Mouse (Mus musculus): ENCODE measurements around the gene Rel. TPM values are rescaled to one million over a fixed set of nuclear protein-coding genes. Genes with fewer than 3 reads are reported as not detected.
"Not testable (repeated sequence)": the region's sequence is repeated elsewhere in the genome, so short reads cannot be mapped to it uniquely, and the experiment has no call there.

Rel gene
- polyA plus RNA-seq, 1 experiment from 2014 or later: 0.96 TPM

- H3K9me3 ChIP-seq (replicated peaks): no peaks in the 10 kb centered on the region
- WGBS: under 1% methylated on average over 25 of the region's 25 CpGs
These were observed 872 bp downstream of the Rel start for GRCm38 (mm10) chr11:23769686-23770509.

DNA sequence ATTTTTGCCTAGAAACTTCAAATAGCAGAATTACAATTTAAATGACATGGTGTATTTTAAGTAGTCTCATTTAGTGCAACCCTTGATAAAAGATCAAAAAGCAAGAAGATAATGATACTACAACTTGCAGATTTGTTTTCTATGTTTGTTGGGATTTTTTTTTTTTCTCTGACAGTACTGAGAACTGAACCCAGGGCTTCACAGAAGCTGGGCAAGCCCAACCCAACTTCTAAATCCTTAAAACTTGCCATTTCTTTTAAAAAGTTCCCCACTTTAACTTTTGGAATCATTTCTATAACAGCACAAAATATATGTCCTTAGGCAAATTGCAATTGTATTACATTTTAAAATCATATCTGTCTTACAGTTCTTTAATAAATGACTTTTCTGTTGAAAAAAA lies 1.7 kb downstream of the Rel start:
- no peak for DNase-seq (ENCODE audit: low spot score)
- peaks cover 8% of the 10 kb centered on the region for H3K4me1 ChIP-seq
- H3K36me3 ChIP-seq: no peaks in the 10 kb centered on the region
- H3K4me3 ChIP-seq: no peak overlapping the region
- no peaks in the 10 kb centered on the region for H3K9me3 ChIP-seq (replicated peaks)
- H3K27me3 ChIP-seq (ENCODE audit: low read depth, poor library complexity, severe bottlenecking): peaks cover 13% of the 10 kb centered on the region; the same call in 1 of the 2 replicates
- no peak overlapping the region for H3K27ac ChIP-seq

More at GRCm38 (mm10) chr11:23769686-23770509, 872 bp downstream of the Rel start:
- peak overlapping the region; percentile 83 for H3K4me3 ChIP-seq
- peaks cover 13% of the 10 kb centered on the region; the same call in 1 of the 2 replicates for H3K27me3 ChIP-seq (ENCODE audit: low read depth, poor library complexity, severe bottlenecking)
- H3K4me1 ChIP-seq: peaks cover 8% of the 10 kb centered on the region
- H3K36me3 ChIP-seq: no peaks in the 10 kb centered on the region
- peak; percentile 43 for DNase-seq (ENCODE audit: low spot score)
- peak overlapping the region; percentile 93; the same call in 1 of the 2 replicates for H3K27ac ChIP-seq

DNA sequence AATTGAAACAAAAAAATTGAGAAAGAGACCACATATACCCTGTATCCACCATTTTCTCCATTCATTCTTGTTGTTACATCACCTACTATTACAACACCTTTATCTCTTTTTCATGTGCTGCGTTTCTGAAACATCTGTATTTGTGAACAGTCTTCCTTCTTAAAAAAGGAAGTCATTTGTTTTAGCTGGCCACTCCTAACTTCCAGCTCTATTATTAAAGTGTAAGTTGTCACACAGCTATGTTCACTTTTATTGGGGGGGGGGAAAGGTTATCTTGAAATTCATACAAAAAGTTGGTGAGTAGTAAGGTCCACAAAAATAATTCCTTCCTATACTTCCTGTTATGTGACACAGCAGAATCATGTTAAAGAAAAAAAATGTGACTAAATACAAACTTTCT lies 2.8 kb downstream of the Rel start:
- 79% methylated on average over 1 of the region's 1 CpGs for WGBS
- Histone ChIP-seq H3K9me3 (replicated peaks) (no peaks in the 10 kb centered on the region), H3K4me3 (no peak overlapping the region), H3K27ac (no peak overlapping the region), H3K36me3 (no peaks in the 10 kb centered on the region), H3K27me3 (ENCODE audit: low read depth, poor library complexity, severe bottlenecking) (peaks cover 11% of the 10 kb centered on the region; the same call in 1 of the 2 replicates), H3K4me1 (peaks cover 8% of the 10 kb centered on the region)
- no peak for DNase-seq (ENCODE audit: low spot score)

- not testable (repeated sequence) for H3K27ac ChIP-seq; H3K27me3 ChIP-seq (ENCODE audit: low read depth, poor library complexity, severe bottlenecking); H3K4me3 ChIP-seq; H3K9me3 ChIP-seq (replicated peaks); H3K36me3 ChIP-seq; DNase-seq (ENCODE audit: low spot score); H3K4me1 ChIP-seq
- WGBS: 86% methylated on average over 5 of the region's 5 CpGs
These were observed 3.4 kb downstream of the Rel start for GRCm38 (mm10) chr11:23767369-23767768.

- Histone ChIP-seq H3K4me1 (no peaks in the 10 kb centered on the region), H3K36me3 (no peaks in the 10 kb centered on the region), H3K27ac (no peak overlapping the region), H3K27me3 (ENCODE audit: low read depth, poor library complexity, severe bottlenecking) (no peaks in the 10 kb centered on the region), H3K4me3 (no peak overlapping the region), H3K9me3 (replicated peaks) (no peaks in the 10 kb centered on the region)
- DNase-seq (ENCODE audit: low spot score): no peak
- 89% methylated on average over 2 of the region's 2 CpGs for WGBS
These were observed 8.1 kb downstream of the Rel start for GRCm38 (mm10) chr11:23762635-23763034.

GRCm38 (mm10) chr11:23758218-23758617 lies 12.6 kb downstream of the Rel start:
- Histone ChIP-seq H3K36me3 (no peaks in the 10 kb centered on the region), H3K4me1 (no peaks in the 10 kb centered on the region), H3K27me3 (ENCODE audit: low read depth, poor library complexity, severe bottlenecking) (no peaks in the 10 kb centered on the region), H3K27ac (no peak overlapping the region), H3K9me3 (replicated peaks) (no peaks in the 10 kb centered on the region), H3K4me3 (no peak overlapping the region)
- no peak for DNase-seq (ENCODE audit: low spot score)
- WGBS: 85% methylated on average over 2 of the region's 2 CpGs

GRCm38 (mm10) chr11:23754329-23754728 lies 16.4 kb downstream of the Rel start:
- H3K9me3 ChIP-seq (replicated peaks): no peaks in the 10 kb centered on the region
- no peaks in the 10 kb centered on the region for H3K27me3 ChIP-seq (ENCODE audit: low read depth, poor library complexity, severe bottlenecking)
- no peaks in the 10 kb centered on the region for H3K36me3 ChIP-seq
- no peak for DNase-seq (ENCODE audit: low spot score)
- no peak overlapping the region for H3K27ac ChIP-seq
- no peaks in the 10 kb centered on the region for H3K4me1 ChIP-seq
- no peak overlapping the region for H3K4me3 ChIP-seq

DNA sequence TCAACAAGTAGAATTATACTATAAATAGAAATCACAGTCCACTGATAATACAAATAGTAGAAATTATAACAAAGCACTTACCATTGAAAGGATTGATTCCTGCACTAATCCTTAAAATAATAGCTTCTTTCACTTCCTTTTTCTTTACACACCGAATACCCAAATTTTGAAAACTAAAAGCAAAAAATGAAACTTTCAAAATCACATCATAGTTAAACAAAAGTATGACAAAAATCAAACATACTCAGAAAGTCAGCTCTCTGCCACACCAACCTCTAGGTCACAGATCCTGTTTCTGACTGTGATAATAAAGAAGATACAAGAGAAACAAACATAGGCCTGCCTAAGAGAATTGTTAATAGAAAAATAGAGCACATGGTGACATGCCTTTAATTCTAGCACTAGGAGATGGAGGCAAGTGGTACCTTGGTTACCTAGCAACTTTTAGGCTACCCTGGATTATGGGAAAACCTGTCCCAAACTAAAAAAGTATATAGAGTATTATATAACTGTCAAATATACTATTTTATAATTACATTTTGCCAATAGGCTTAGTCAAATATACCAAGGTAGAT lies 17.5 kb downstream of the Rel start:
- Histone ChIP-seq H3K27ac (no peak overlapping the region), H3K9me3 (replicated peaks) (no peaks in the 10 kb centered on the region), H3K27me3 (ENCODE audit: low read depth, poor library complexity, severe bottlenecking) (no peaks in the 10 kb centered on the region), H3K36me3 (no peaks in the 10 kb centered on the region), H3K4me1 (no peaks in the 10 kb centered on the region), H3K4me3 (no peak overlapping the region)
- WGBS: 90% methylated on average over 1 of the region's 1 CpGs
- DNase-seq (ENCODE audit: low spot score): no peak

DNA sequence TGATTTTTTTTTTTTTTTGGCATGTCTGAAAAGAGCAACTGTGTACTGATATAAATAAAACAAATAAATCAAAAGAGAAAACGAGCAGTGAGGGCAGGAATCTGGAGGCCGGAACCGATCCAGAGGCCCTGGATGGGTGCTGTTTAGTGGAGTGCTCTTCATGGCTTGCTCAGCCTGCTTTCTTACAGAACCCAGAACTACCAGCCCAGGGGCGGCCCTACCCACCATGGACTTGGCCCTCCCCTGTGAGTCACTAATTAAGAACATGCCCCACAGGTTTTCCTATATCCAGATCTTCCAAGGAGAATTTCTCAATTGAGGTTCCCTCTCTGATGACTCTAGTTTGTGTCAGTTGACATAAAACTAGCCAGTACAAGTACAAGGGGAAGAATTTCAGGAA lies 24.7 kb downstream of the Rel start:
- DNase-seq (ENCODE audit: low spot score): no peak
- no peaks in the 10 kb centered on the region for H3K27me3 ChIP-seq (ENCODE audit: low read depth, poor library complexity, severe bottlenecking)

DNA sequence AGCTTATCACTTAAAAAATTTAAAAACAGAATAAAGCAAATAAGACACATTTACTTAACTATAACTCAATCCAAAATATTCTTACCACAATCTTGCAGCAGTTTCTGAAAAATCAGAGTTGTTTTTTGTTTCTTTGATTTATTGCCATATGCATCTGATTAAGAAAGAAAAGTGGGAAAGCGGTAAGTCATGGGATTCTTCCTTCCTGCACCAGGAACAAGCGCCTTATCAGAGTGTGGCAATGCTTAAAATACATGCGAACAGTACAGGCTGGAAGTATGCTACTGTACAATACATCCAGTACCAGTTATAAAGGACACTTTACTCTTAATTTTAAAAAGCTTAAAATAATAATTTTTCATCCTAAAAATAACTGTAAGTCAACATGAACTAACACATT lies 26.4 kb downstream of the Rel start:
- no peak for DNase-seq (ENCODE audit: low spot score)
- H3K9me3 ChIP-seq (replicated peaks): no peaks in the 10 kb centered on the region
- no peak overlapping the region for H3K27ac ChIP-seq
- 90% methylated on average over 3 of the region's 3 CpGs for WGBS
- no peaks in the 10 kb centered on the region for H3K36me3 ChIP-seq
- H3K27me3 ChIP-seq (ENCODE audit: low read depth, poor library complexity, severe bottlenecking): no peaks in the 10 kb centered on the region
- H3K4me1 ChIP-seq: no peaks in the 10 kb centered on the region; the same call in 1 of the 2 replicates
- no peak overlapping the region for H3K4me3 ChIP-seq

More for the DNA sequence above, 24.7 kb downstream of the Rel start:
- Histone ChIP-seq H3K36me3 (no peaks in the 10 kb centered on the region), H3K4me1 (no peaks in the 10 kb centered on the region; the same call in 1 of the 2 replicates), H3K27ac (no peak overlapping the region), H3K9me3 (replicated peaks) (no peaks in the 10 kb centered on the region), H3K4me3 (no peak overlapping the region)
- 79% methylated on average over 4 of the region's 4 CpGs for WGBS

GRCm38 (mm10) chr11:23741386-23741785 lies 29.4 kb downstream of the Rel start:
- H3K27me3 ChIP-seq (ENCODE audit: low read depth, poor library complexity, severe bottlenecking): no peaks in the 10 kb centered on the region
- H3K27ac ChIP-seq: no peak overlapping the region
- no peaks in the 10 kb centered on the region for H3K36me3 ChIP-seq
- no peak overlapping the region for H3K4me3 ChIP-seq
- no peaks in the 10 kb centered on the region for H3K9me3 ChIP-seq (replicated peaks)
- 94% methylated on average over 7 of the region's 7 CpGs for WGBS
- no peak for DNase-seq (ENCODE audit: low spot score)
- H3K4me1 ChIP-seq: no peaks in the 10 kb centered on the region; the same call in 1 of the 2 replicates

DNA sequence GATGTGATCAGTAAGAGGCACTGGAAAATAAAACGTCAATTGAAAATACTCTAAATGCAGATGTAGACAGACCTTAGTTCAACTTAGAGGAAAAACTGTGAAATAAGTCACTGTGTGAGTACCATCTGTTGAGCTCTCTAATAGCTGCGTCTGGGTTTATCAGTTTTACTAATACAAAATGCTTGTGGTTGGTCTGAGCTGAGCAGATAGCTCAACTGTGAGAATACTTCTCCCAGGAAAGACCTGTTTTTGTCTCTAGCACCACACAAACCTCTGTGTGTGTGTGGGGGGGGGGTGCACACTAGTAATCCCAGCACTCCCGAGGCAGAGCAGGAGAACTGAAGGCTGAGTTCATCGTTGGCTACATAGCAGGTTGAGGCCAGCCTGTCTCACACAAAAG lies 29.9 kb downstream of the Rel start:
- Histone ChIP-seq H3K4me1 (no peaks in the 10 kb centered on the region), H3K27me3 (ENCODE audit: low read depth, poor library complexity, severe bottlenecking) (no peaks in the 10 kb centered on the region), H3K9me3 (replicated peaks) (no peaks in the 10 kb centered on the region), H3K4me3 (no peak overlapping the region), H3K36me3 (no peaks in the 10 kb centered on the region), H3K27ac (no peak overlapping the region)
- DNase-seq (ENCODE audit: low spot score): no peak
- 86% methylated on average over 4 of the region's 4 CpGs for WGBS

- no peak overlapping the region for H3K4me3 ChIP-seq
- no peak for DNase-seq (ENCODE audit: low spot score)
- no peaks in the 10 kb centered on the region for H3K4me1 ChIP-seq
These were observed 34.8 kb downstream of the Rel start for GRCm38 (mm10) chr11:23735820-23736470.

More at GRCm38 (mm10) chr11:23735820-23736470, 34.8 kb downstream of the Rel start:
- H3K27me3 ChIP-seq (ENCODE audit: low read depth, poor library complexity, severe bottlenecking): no peaks in the 10 kb centered on the region
- no peaks in the 10 kb centered on the region for H3K9me3 ChIP-seq (replicated peaks)
- peaks cover 28% of the 10 kb centered on the region for H3K36me3 ChIP-seq
- no peak overlapping the region for H3K27ac ChIP-seq
